Comparison of ENCODE assay signal across 19 mouse cellular contexts in genomic region chr13:43009596-43009995, GRCm38 (mm10).
"Had no signal": no experiment of that assay in that cellular context is flagged by ENCODE, and none has a peak within 500 bp of the region (broad histone marks: within the 10 kb centered on the region; RNA-seq: fewer than 3 reads in every experiment).

No protein-coding gene starts in this region.

- H3K9ac ChIP-seq: liver, embryonic 13.5 days; neural tube, embryonic 12.5 days; neural tube, embryonic 15.5 days had no signal

- H3K4me2 ChIP-seq: liver, embryonic 13.5 days; neural tube, embryonic 12.5 days; neural tube, embryonic 15.5 days had no signal

- H3K36me3 ChIP-seq: liver, embryonic 13.5 days; midbrain, embryonic 10.5 days; neural tube, embryonic 12.5 days; neural tube, embryonic 15.5 days had no signal

- H3K4me1 ChIP-seq: liver, embryonic 13.5 days; neural tube, embryonic 12.5 days had no signal

- H3K4me3 ChIP-seq: liver, embryonic 13.5 days; megakaryocyte, embryonic 14.5 days; midbrain, embryonic 10.5 days; neural tube, embryonic 12.5 days; neural tube, embryonic 15.5 days had no signal

- H3K9me3 ChIP-seq: liver, embryonic 13.5 days; megakaryocyte, embryonic 14.5 days; midbrain, embryonic 10.5 days; neural tube, embryonic 12.5 days; neural tube, embryonic 15.5 days had no signal

- H3K27me3 ChIP-seq: liver, embryonic 13.5 days; megakaryocyte, embryonic 14.5 days; neural tube, embryonic 12.5 days; neural tube, embryonic 15.5 days had no signal

- H3K27ac ChIP-seq: kidney, postnatal 0 days; liver, embryonic 13.5 days; midbrain, embryonic 10.5 days; neural tube, embryonic 12.5 days; neural tube, embryonic 15.5 days; stomach, postnatal 0 days had no signal

- DNase-seq: kidney, adult 18-20 months; kidney, adult 9 months; kidney, postnatal 25 days; liver, embryonic 13.5 days; lung, adult 2 months; lung, postnatal 14 days; midbrain, embryonic 14.5 days; right cerebral cortex, adult 18-20 months; right cerebral cortex, postnatal 14 days; right cerebral cortex, postnatal 4 days; thymus, adult 2 months; thymus, postnatal 14 days; thymus, postnatal 4 days had no signal
